In genomic region chr1:136414798-136415755, GRCm38 (mm10) we compare ENCODE assay signal across 8 mouse cellular contexts. TPM values are rescaled to one million over a fixed set of nuclear protein-coding genes. Genes with fewer than 3 reads are reported as not detected.
DNase-seq lines count a peak whose midpoint lies in the region; ATAC-seq and TF ChIP-seq lines count a peak whose summit lies in the region.

Gene Ddx59, plus strand, starts transcription at chr1:136415271.

- no peak for TF ChIP-seq CTCF in E14TG2a.4 (conservative IDR thresholded peaks at IDR 0.05; ENCODE audit: low read length)

- H3K36me3 ChIP-seq in E14TG2a.4 (ENCODE audit: insufficient read depth, low read length) = peaks cover 23% of the 10 kb centered on the region
- peaks cover 11% of the 10 kb centered on the region; the same call in 1 of the 2 replicates for H3K36me3 ChIP-seq in forebrain, embryonic 13.5 days (ENCODE audit: poor library complexity, severe bottlenecking)
- H3K36me3 ChIP-seq in neural tube, embryonic 15.5 days = no peaks in the 10 kb centered on the region

- peak; percentile 91 for DNase-seq in c-Kit-positive CD71-positive TER-119-positive erythroid progenitor cells, embryonic 14.5 days (ENCODE audit: low spot score)
- peak; percentile 100 for DNase-seq in heart, postnatal 14 days
- peak; percentile 97 for DNase-seq in layer of hippocampus, adult 11-12 months (ENCODE audit: low spot score)
- DNase-seq in lung, adult 18-20 months = peak; percentile 97 to 98
- peak; percentile 96 for DNase-seq in testis, postnatal 14 days (ENCODE audit: low spot score)

- peak within 1 kb of the TSS; percentile 80 for H3K9ac ChIP-seq in forebrain, embryonic 13.5 days
- H3K9ac ChIP-seq in neural tube, embryonic 15.5 days (replicated peaks) = peak within 1 kb of the TSS; percentile 92

- no peaks in the 10 kb centered on the region for H3K9me3 ChIP-seq in E14TG2a.4 (ENCODE audit: low read length)
- no peaks in the 10 kb centered on the region for H3K9me3 ChIP-seq in forebrain, embryonic 13.5 days (replicated peaks)
- no peaks in the 10 kb centered on the region for H3K9me3 ChIP-seq in neural tube, embryonic 15.5 days (replicated peaks)

- peak; percentile 99 for ATAC-seq in forebrain, embryonic 13.5 days
- peak; percentile 99 for ATAC-seq in neural tube, embryonic 15.5 days (ENCODE audit: low FRiP score)

- H3K4me3 ChIP-seq in E14TG2a.4 (replicated peaks; ENCODE audit: low read length) = peak within 1 kb of the TSS; percentile 84
- H3K4me3 ChIP-seq in forebrain, embryonic 13.5 days = peak within 1 kb of the TSS; percentile 68
- peak within 1 kb of the TSS; percentile 82 for H3K4me3 ChIP-seq in neural tube, embryonic 15.5 days (replicated peaks)

- intact Hi-C loops in heart, postnatal 14 days (cut with DNase I) = loop anchor here (2.0 to 5.0 kb wide), 3 partner anchors 38 to 103 kb away; partner anchors contain the start of gene Camsap2

- peak within 1 kb of the TSS; percentile 97 for H3K27ac ChIP-seq in forebrain, embryonic 13.5 days
- peak within 1 kb of the TSS; percentile 99 for H3K27ac ChIP-seq in neural tube, embryonic 15.5 days (replicated peaks)

- H3K4me2 ChIP-seq in forebrain, embryonic 13.5 days = peak within 1 kb of the TSS; percentile 58
- peak within 1 kb of the TSS; percentile 61 for H3K4me2 ChIP-seq in neural tube, embryonic 15.5 days

- peaks cover 34% of the 10 kb centered on the region for H3K4me1 ChIP-seq in E14TG2a.4 (replicated peaks; ENCODE audit: low read depth, low read length)
- H3K4me1 ChIP-seq in forebrain, embryonic 13.5 days = peaks cover 7% of the 10 kb centered on the region
- peaks cover 5% of the 10 kb centered on the region; the same call in 1 of the 2 replicates for H3K4me1 ChIP-seq in neural tube, embryonic 15.5 days

- 4% methylated on average over 78 of the region's 78 CpGs for WGBS in forebrain, embryonic 13.5 days
- WGBS in neural tube, embryonic 15.5 days = 3% methylated on average over 74 of the region's 78 CpGs

- H3K27me3 ChIP-seq in E14TG2a.4 (ENCODE audit: insufficient read depth, low read length) = no peaks in the 10 kb centered on the region
- no peaks in the 10 kb centered on the region for H3K27me3 ChIP-seq in forebrain, embryonic 13.5 days
- no peaks in the 10 kb centered on the region for H3K27me3 ChIP-seq in neural tube, embryonic 15.5 days (replicated peaks)

RNA-seq across cellular contexts. Expression of gene Ddx59, which starts in this region (rescaled TPM):
- polyA plus RNA-seq in forebrain, embryonic 13.5 days (2015; fragmentation: Nextera tagmentation; extraction: Ambion mirVana) = 18.2 and 20.7 TPM in 2 replicates
- total RNA-seq in heart, postnatal 14 days (2021) = 10 to 100 TPM in 1 of 2 experiments, 1 to 10 TPM in 1; 8.9 to 10.1 TPM
- polyA plus RNA-seq in neural tube, embryonic 15.5 days (2015; fragmentation: Nextera tagmentation; extraction: Ambion mirVana) = 15.6 and 15.8 TPM in 2 replicates

Comparison
In these comparisons a context has a peak if more than half of its experiments do, and no peak if none do; other contexts are left out.
1. Peak in every context shown above with its lines: DNase-seq, ATAC-seq, H3K4me3 ChIP-seq and H3K27ac ChIP-seq.